Comparison of ENCODE assay signal across 15 mouse cellular contexts in the genomic region with DNA sequence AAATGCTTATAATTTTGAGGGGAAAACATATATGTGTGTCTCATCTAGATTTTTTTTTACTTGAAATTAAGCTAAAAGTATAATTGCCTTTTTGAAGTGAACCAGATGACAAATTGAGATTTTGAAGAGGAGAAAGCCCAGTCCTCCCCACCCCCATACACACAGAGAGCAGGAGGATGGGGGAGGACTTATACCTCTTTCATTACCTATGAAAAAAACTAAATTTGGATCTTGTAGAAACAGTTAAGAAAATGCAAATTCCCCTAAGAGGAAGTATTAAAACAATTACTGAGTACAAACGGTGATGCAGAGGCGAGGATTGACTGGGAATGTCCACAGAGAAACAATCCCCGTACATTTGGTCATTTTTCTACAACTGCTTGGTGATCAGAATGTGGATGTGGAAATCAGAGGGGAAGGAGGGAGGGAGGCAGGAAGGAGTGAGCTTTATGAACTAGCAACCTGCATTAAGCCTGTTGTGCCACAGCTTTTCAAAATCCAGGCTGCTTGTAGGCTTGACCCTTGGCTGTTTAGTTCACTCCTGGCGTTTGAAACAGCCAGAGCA.
"Had no signal": no experiment of that assay in that cellular context is flagged by ENCODE, and none has a peak within 500 bp of the region (broad histone marks: within the 10 kb centered on the region; RNA-seq: fewer than 3 reads in every experiment).

No protein-coding gene starts in this region.

- H3K4me2 ChIP-seq: limb, embryonic 13.5 days; liver, embryonic 11.5 days; liver, embryonic 15.5 days; lung, embryonic 15.5 days; neural tube, embryonic 12.5 days; stomach, embryonic 15.5 days had no signal

- H3K9me3 ChIP-seq: limb, embryonic 13.5 days; liver, embryonic 15.5 days; lung, embryonic 15.5 days; midbrain, embryonic 10.5 days; neural tube, embryonic 12.5 days; stomach, embryonic 15.5 days had no signal

- H3K9ac ChIP-seq: limb, embryonic 13.5 days; liver, embryonic 15.5 days; lung, embryonic 15.5 days; neural tube, embryonic 12.5 days; stomach, embryonic 15.5 days had no signal

- H3K27ac ChIP-seq: limb, embryonic 13.5 days; liver, embryonic 15.5 days; lung, embryonic 15.5 days; midbrain, embryonic 10.5 days; neural tube, embryonic 12.5 days; stomach, embryonic 15.5 days had no signal

- H3K4me1 ChIP-seq: limb, embryonic 13.5 days; liver, embryonic 15.5 days; lung, embryonic 15.5 days; neural tube, embryonic 12.5 days; stomach, embryonic 15.5 days had no signal

- H3K27me3 ChIP-seq: limb, embryonic 13.5 days; liver, embryonic 15.5 days; lung, embryonic 15.5 days; neural tube, embryonic 12.5 days; stomach, embryonic 15.5 days had no signal

- H3K4me3 ChIP-seq: limb, embryonic 13.5 days; liver, embryonic 15.5 days; lung, embryonic 15.5 days; midbrain, embryonic 10.5 days; myocyte; neural tube, embryonic 12.5 days; stomach, embryonic 15.5 days had no signal

- H3K36me3 ChIP-seq: limb, embryonic 13.5 days; liver, embryonic 15.5 days; lung, embryonic 15.5 days; midbrain, embryonic 10.5 days; neural tube, embryonic 12.5 days; stomach, embryonic 15.5 days had no signal

- DNase-seq: kidney, adult 18-20 months; kidney, postnatal 25 days; layer of hippocampus, adult 9-11 months; midbrain, embryonic 14.5 days; right cerebral cortex, postnatal 4 days; spleen, adult 18-20 months; thymus, postnatal 36 days had no signal
